Comparison of ENCODE assay signal across 8 mouse cellular contexts in the genomic region with DNA sequence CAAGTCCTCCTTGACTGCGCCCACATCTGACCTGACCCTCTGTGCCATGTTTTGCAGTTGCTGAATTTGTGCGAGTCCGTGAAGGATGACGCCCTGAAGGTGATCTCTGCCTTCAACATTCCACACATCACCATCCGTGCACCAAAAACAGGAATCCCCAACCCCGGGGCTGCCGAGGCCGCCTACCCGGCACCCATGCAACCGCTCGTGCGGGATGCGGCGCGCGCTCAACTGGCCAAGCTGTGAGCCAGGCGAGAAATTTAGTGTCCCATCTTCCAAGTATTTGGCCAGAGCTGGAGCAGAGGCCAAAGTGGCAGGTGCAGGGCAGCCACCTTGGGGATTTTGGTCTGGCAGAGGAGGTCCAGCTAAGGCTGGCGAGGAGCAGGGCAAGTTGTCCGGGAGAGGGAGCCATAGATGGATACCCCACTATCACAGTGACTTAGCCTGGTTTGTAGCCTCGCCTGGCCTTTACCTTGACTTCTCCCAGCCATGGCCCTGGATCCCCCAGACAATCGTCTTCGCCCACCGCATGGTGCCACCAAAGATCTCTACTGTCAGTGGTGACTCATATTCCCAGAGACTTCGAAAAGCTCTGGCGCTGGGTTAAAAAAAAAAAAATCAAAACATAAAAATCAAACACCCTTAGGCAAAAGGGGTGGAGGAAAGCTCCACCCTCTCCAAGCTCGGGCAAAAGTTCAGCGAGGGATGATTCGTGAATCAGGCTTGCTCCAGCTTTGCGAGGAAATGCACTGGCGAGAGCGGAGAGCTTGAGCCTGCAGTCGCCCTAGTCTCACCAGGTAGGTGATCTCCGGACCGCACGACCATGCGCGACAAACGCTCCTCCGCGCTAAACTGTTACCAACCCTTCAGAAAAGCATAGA. TPM values are rescaled to one million over a fixed set of nuclear protein-coding genes. Genes with fewer than 3 reads are reported as not detected.
DNase-seq lines count a peak whose midpoint lies in the region; ATAC-seq and TF ChIP-seq lines count a peak whose summit lies in the region.

No protein-coding gene starts in this region.

- H3K27me3 ChIP-seq in lung, postnatal 0 days (replicated peaks; ENCODE audit: insufficient read depth, low read length): no peaks in the 10 kb centered on the region
- H3K27me3 ChIP-seq in stomach, embryonic 15.5 days (replicated peaks): peaks cover 11% of the 10 kb centered on the region

- no peak for TF ChIP-seq EP300 in lung, postnatal 0 days (IDR thresholded peaks at IDR 0.05)

- peak; percentile 48 for DNase-seq in left cerebral cortex, postnatal 4 days
- no peak for DNase-seq in left cerebral cortex, adult 11 months (ENCODE audit: low spot score)
- peak; percentile 69 to 75 for DNase-seq in cerebellum, postnatal 10 days
- peak; percentile 39 to 41 for DNase-seq in heart, adult 9 months (ENCODE audit: low spot score in 2 of 2)
- peak; percentile 47 for DNase-seq in kidney, adult 9 months
- peak; percentile 53 for DNase-seq in lung, postnatal 0 days (ENCODE audit: low spot score)
- DNase-seq in layer of hippocampus, adult 18-20 months (ENCODE audit: low spot score in 2 of 2): no peak

- peak overlapping the region; percentile 94 for H3K4me2 ChIP-seq in lung, postnatal 0 days (replicated peaks; ENCODE audit: low read depth, low read length)
- peak overlapping the region; percentile 95 for H3K4me2 ChIP-seq in stomach, embryonic 15.5 days

- peak; percentile 53 for TF ChIP-seq CTCF in lung, postnatal 0 days (IDR thresholded peaks at IDR 0.05)

- H3K4me3 ChIP-seq in lung, postnatal 0 days (ENCODE audit: low read depth, low read length): peak overlapping the region; percentile 21
- H3K4me3 ChIP-seq in stomach, embryonic 15.5 days (replicated peaks): peak overlapping the region; percentile 70

- intact Hi-C loops in left cerebral cortex, postnatal 4 days (cut with DNase I): loop anchor here (2.0 to 5.0 kb wide), 3 partner anchors 231 to 450 kb away; no protein-coding TSS in a partner anchor

- no peak for ATAC-seq in lung, postnatal 0 days
- ATAC-seq in stomach, embryonic 15.5 days (ENCODE audit: insufficient read depth, low FRiP score, low read depth): no peak

- peaks cover 17% of the 10 kb centered on the region; the same call in 1 of the 2 replicates for H3K4me1 ChIP-seq in lung, postnatal 0 days (ENCODE audit: insufficient read depth, low read depth, low read length)
- H3K4me1 ChIP-seq in stomach, embryonic 15.5 days: peaks cover 27% of the 10 kb centered on the region

- H3K9ac ChIP-seq in lung, postnatal 0 days (replicated peaks; ENCODE audit: low read depth): no peak overlapping the region
- no peak overlapping the region for H3K9ac ChIP-seq in stomach, embryonic 15.5 days

- H3K9me3 ChIP-seq in lung, postnatal 0 days (ENCODE audit: low read length): no peaks in the 10 kb centered on the region
- no peaks in the 10 kb centered on the region for H3K9me3 ChIP-seq in stomach, embryonic 15.5 days

- H3K36me3 ChIP-seq in lung, postnatal 0 days (ENCODE audit: insufficient read depth, low read length): no peaks in the 10 kb centered on the region
- H3K36me3 ChIP-seq in stomach, embryonic 15.5 days: no peaks in the 10 kb centered on the region

- 4% methylated on average over 40 of the region's 40 CpGs for WGBS in lung, postnatal 0 days
- 4% methylated on average over 40 of the region's 40 CpGs for WGBS in stomach, embryonic 15.5 days

- no peak overlapping the region for H3K27ac ChIP-seq in lung, postnatal 0 days (ENCODE audit: low read length)
- H3K27ac ChIP-seq in stomach, embryonic 15.5 days: no peak overlapping the region

RNA-seq across cellular contexts. Expression of a gene that starts 2.7 kb away (rescaled TPM):
- 1 to 10 TPM; 7.1 to 8.9 TPM for total RNA-seq in left cerebral cortex, postnatal 4 days (2021)
- 18.5 and 18.6 TPM in 2 replicates for polyA plus RNA-seq in lung, postnatal 0 days (2015; fragmentation: Nextera tagmentation; extraction: Ambion mirVana)
- 17.4 and 19.9 TPM in 2 replicates for polyA plus RNA-seq in stomach, embryonic 15.5 days (2015; fragmentation: Nextera tagmentation; extraction: Ambion mirVana)
- total RNA-seq in layer of hippocampus, adult 18-20 months (2021): 1 to 10 TPM; 6.1 to 7.0 TPM

Comparison
In these comparisons a context has a peak if more than half of its experiments do, and no peak if none do; other contexts are left out.
1. DNase-seq: peak in left cerebral cortex, postnatal 4 days (single experiment), cerebellum, postnatal 10 days (2 of 2), heart, adult 9 months (2 of 2), kidney, adult 9 months (single experiment) and lung, postnatal 0 days (single experiment); none in left cerebral cortex, adult 11 months (single experiment) and layer of hippocampus, adult 18-20 months (0 of 2).